Mouse (Mus musculus) heart, adult 18-20 months (tissue): ENCODE measurements at regions not wholly inside any gene's neighbourhood (a gene's known extent, or its start where the extent isn't known, plus 50 kb on each side); places are given as distances from the start of the nearest gene placed in this dataset.
A peak's percentile ranks its signal among the peaks of the same experiment; 100 is the strongest.

Experiments
- DNase-seq, 2 experiments: peaks; one replicate each; pipeline ENCODE4 v3.0.0; 2021 to 2022; ENCODE audit warnings: mixed read lengths in 1 of 2

DNA sequence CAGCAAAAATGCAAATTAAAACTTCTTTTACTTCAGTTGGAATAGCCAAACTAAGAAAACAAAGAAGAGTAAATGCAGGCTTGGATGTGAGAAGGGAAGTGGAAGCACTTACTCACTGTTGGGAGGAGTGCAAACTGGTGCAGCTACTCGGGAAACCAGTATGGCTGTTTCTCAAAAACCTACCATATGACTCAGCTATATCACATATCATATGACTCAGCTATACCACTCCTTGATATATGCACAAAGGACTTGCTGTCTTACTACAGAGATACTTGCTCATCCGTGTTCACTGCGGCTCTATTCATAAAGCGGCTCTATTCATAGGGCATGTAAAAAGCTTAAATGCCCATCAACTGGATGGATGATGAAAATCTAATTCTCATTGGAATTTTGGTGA, 59.5 kb upstream of the Fam19a1 start:
- no peak for DNase-seq

DNA sequence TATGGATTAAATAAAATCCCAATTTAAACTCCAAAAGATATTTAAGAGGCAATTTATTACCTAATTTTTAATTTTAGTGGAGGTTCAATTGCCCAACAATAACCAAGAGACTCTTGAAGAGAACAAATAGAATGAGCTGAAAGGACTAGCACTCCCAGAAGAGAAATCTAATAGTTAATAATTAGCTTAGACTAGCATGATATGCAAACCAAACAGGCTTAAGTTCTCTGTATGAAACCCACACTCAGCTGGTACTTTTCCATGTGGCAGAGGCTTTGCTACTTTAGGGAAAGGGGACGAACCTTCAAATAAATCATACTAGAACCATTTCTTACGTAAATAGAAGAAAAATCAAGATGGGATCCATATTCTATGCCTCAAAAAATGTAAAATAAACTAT, 55.9 kb upstream of the Fam19a1 start:
- no peak for DNase-seq

DNA sequence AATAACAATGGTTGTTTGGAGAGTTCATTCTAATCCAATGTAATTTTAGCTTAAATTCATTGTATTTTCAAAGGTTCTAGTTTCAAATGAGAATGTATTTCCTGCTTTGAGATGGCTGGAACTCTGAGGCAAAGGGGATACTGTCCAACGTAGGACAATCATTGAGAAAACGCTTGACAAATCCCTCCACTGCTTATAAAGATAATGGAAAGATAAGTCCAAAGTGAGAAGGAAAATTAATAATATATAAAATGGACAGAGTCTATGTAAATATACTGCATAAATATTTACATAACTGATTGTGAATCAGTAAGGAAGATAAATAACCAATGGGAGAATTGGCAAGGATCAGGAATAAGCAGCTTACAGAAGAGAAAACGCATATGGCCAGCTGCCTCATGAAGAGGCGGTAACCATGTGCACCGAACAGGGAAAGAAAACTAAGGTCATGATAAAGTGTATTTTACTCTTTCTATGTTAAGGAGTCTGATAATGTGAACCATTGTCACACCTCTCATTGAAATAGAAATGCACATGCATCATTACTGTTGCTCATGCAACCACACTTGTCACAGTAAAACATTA, 55.3 kb upstream of the Fam19a1 start:
- no peak for DNase-seq

DNA sequence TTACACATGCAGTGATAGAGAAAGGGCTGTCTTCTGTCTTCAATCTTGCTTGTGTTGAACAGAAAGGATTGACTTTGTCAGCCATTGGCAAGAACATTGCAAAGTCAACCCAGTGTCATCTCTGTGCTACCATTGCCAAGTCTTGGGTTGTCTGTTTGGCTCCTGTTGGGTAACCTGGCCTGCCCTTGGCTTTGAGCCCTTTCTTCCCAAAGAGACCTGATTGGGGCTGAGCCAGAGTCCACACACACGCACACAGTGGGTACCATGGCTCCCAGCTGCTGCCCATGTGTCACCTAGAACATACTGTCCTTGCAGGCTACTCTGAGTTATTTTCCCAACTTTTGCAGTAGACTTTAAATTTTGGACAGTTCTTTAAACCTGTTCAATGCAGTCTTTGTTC, 51.0 kb upstream of the Fam19a1 start:
- peak; percentile 15 to 23 for DNase-seq
